Mouse (Mus musculus) bone marrow macrophage, adult 2 months (primary cell): ENCODE results near the gene Ezh1.

Source experiments
- CTCF ChIP-seq: IDR thresholded peaks from 2 replicates; pipeline ENCODE4 v1.5.1; 2012; ENCODE audit warnings: low read depth, mild to moderate bottlenecking, low read length, moderate library complexity
- POLR2A ChIP-seq: IDR thresholded peaks from 2 replicates; pipeline ENCODE4 v1.6.1; 2012; ENCODE audit warnings: mild to moderate bottlenecking, low read depth, low read length, borderline replicate concordance

DNA sequence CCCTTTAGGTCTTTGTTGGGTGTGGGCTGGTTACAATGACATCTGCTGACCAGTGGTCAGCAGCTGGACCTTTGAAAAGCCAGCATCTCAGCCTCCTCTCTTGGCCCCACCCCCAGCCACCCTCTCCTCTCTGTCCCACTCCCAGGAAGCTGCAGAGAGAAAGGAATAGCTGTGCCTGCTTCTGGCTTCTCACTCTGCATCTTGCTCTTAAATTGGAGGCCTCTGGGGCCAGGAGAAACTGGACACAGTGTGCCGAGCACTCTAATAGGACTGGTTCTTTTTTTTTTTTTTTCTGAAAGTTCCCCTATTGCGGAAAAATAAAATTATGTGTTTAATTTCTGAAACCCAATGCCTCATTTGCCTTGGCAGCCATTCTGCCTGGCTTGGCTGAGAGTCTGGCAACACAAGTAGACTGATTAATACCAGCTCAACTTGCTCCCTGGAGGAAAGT is 3.8 kb upstream of the Ezh1 start:
- no peak for TF ChIP-seq POLR2A
- no peak for TF ChIP-seq CTCF
